Mouse (Mus musculus) heart, postnatal 0 days (tissue): ENCODE results near the gene Rab11fip3. TPM values are rescaled to one million over a fixed set of nuclear protein-coding genes. Genes with fewer than 3 reads are reported as not detected.

Experiments used
- ATAC-seq: fragments of 200-750 bp; cut with Nextera tagmentation; 2 replicates; pipeline ENCODE4 v1.8.0; 2017; ENCODE audit warnings: low read depth, moderate number of reproducible peaks, moderate library complexity; ENCODE audit not compliant: insufficient read depth
- DNase-seq: peaks from one replicate; pipeline ENCODE4 v3.0.0-alpha.2; 2016; ENCODE audit warnings: low spot score
- H3K27ac ChIP-seq: fragments of 300-500 bp; sonication (generic); 2 replicates; pipeline ENCODE4 v1.5.1; 2014; ENCODE audit warnings: low read depth, mild to moderate bottlenecking
- H3K27me3 ChIP-seq: fragments of 300-500 bp; sonication (generic); 2 replicates; pipeline ENCODE4 v1.6.1; 2014; ENCODE audit warnings: low read length, mixed read lengths; ENCODE audit not compliant: control insufficient read depth, insufficient read depth
- H3K36me3 ChIP-seq: fragments of 300-500 bp; sonication (generic); replicated peaks from 2 replicates; pipeline ENCODE4 v1.6.1; 2014; ENCODE audit warnings: low read length, mixed read lengths; ENCODE audit not compliant: control insufficient read depth, insufficient read depth
- H3K4me1 ChIP-seq: fragments of 300-500 bp; sonication (generic); 2 replicates; pipeline ENCODE4 v1.6.1; 2014; ENCODE audit warnings: antibody characterized with exemption; ENCODE audit not compliant: control insufficient read depth, insufficient read depth
- H3K4me2 ChIP-seq: fragments of 300-500 bp; sonication (generic); 2 replicates; pipeline ENCODE4 v1.6.1; 2014; ENCODE audit warnings: low read depth, mild to moderate bottlenecking, low read length, moderate library complexity
- H3K4me3 ChIP-seq: fragments of 300-500 bp; sonication (generic); 2 replicates; pipeline ENCODE4 v1.5.1; 2014; ENCODE audit warnings: low read depth, low read length
- H3K9ac ChIP-seq: fragments of 300-500 bp; sonication (generic); replicated peaks from 2 replicates; pipeline ENCODE4 v1.6.1; 2014; ENCODE audit warnings: low read depth, low read length, mixed read lengths
- H3K9me3 ChIP-seq: fragments of 300-500 bp; sonication (generic); replicated peaks from 2 replicates; pipeline ENCODE4 v1.6.1; 2016; ENCODE audit warnings: low read length; ENCODE audit not compliant: control insufficient read depth
- CTCF ChIP-seq: IDR thresholded peaks from 2 replicates; pipeline ENCODE4 v1.5.1; 2016; ENCODE audit warnings: antibody characterized with exemption, control low read depth, low read depth
- EP300 ChIP-seq: IDR thresholded peaks from 2 replicates; pipeline ENCODE4 v1.6.1; 2016; ENCODE audit warnings: antibody characterized with exemption, low read depth
- WGBS: fragments of 180-500 bp; shearing (Covaris S2); extraction: QIAGEN DNeasy Blood & Tissue Kit; methylation state at CpG from one replicate; pipeline ENCODE4 v1.1.7; 2014; 5-methylcytosine and 5-hydroxymethylcytosine counted together
- polyA plus RNA-seq: library from polyadenylated mRNA; unstranded; fragments of >200 nt; fragmentation: Nextera tagmentation; extraction: Ambion mirVana; gene quantifications from 2 replicates; pipeline ENCODE4 v1.2.1, GENCODE M21; 2015
- total RNA-seq: library from RNA; depleted of rRNA; stranded (reverse); fragments of >200 nt; gene quantifications from 2 replicates; pipeline ENCODE4 v1.2.3, GENCODE M21; 2014; ENCODE audit warnings: low replicate concordance

Rab11fip3 gene
- total and polyA plus RNA-seq, 2 experiments from 2014 or later, result 7.9 to 8.7 TPM

DNA sequence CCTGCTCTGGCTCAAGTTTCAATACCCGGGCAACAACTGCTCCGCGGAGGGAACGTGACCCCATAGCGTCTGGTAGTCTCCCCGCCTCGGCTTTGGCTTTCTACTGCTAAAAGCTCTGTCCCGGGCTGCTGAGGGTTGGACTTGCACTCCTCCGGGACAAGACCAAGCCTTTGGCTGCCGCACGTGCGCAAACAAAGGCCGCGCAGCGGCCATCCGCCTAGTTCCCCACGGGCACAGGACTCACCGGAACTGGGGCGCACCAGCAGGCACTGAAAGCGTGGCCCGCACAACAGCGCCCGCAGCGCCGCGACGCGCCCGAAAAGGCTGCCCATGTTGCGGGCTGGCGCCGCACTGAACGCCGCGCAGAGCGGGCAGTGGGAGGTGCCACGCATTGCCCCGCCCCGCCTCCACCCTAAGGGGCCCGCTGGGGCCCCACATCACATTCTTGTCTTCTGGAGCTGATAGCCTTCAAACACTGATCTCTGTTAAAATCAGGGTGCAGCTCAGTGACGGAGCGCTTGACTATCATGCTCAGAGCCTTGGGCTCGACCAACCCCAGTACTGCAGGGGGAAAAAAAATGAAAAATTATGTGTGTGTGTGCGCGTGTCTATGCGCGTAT, 25.9 kb upstream of the Rab11fip3 start, which contains the start of gene Nme4:
TSS of gene Nme4 (minus strand) at position 482 of the 620 bp plus-strand sequence.
- WGBS, result 2% methylated on average over 47 of the region's 47 CpGs
- Histone ChIP-seq H3K27me3 (no peaks in the 10 kb centered on the region), H3K36me3 (no peaks in the 10 kb centered on the region), H3K9me3 (no peaks in the 10 kb centered on the region), H3K9ac (peak within 1 kb of the TSS; percentile 62), H3K4me3 (peak within 1 kb of the TSS; percentile 58), H3K27ac (0 out of 2 replicates have a peak within 1 kb of the TSS, but pooled peaks have one; percentile 31), H3K4me1 (no peaks in the 10 kb centered on the region), H3K4me2 (peak within 1 kb of the TSS; percentile 88)
- ATAC-seq (peak; percentile 60), DNase-seq (peak; percentile 9)
- TF ChIP-seq CTCF (no peak), EP300 (no peak)

GRCm38 (mm10) chr17:26094531-26095110, 25.3 kb upstream of the Rab11fip3 start:
- TF ChIP-seq CTCF (no peak), EP300 (no peak)
- H3K9ac ChIP-seq, result peak overlapping the region; percentile 62; the same call in 1 of the 2 replicates
- DNase-seq, result no peak
- H3K27ac ChIP-seq, result no peak overlapping the region
- no peak for ATAC-seq
- no peaks in the 10 kb centered on the region for H3K27me3 ChIP-seq
- peak overlapping the region; percentile 88 for H3K4me2 ChIP-seq
- H3K4me1 ChIP-seq, result peaks cover 2% of the 10 kb centered on the region; the same call in 1 of the 2 replicates
- no peaks in the 10 kb centered on the region for H3K36me3 ChIP-seq
- H3K4me3 ChIP-seq, result peak overlapping the region; percentile 58
- 49% methylated on average over 9 of the region's 9 CpGs for WGBS
- H3K9me3 ChIP-seq, result no peaks in the 10 kb centered on the region

- DNase-seq, result peak; percentile 90
- peak within 1 kb of the TSS; percentile 54 for H3K27ac ChIP-seq
- peak within 1 kb of the TSS; percentile 65 for H3K9ac ChIP-seq
- no peaks in the 10 kb centered on the region for H3K9me3 ChIP-seq
- peak within 1 kb of the TSS; percentile 85 for H3K4me2 ChIP-seq
- peaks cover 3% of the 10 kb centered on the region; the same call in 1 of the 2 replicates for H3K4me1 ChIP-seq
- peak within 1 kb of the TSS; percentile 59 for H3K4me3 ChIP-seq
- under 1% methylated on average over 30 of the region's 32 CpGs for WGBS
- no peaks in the 10 kb centered on the region for H3K36me3 ChIP-seq
- no peak for TF ChIP-seq EP300
- TF ChIP-seq CTCF, result peak; percentile 87
- no peaks in the 10 kb centered on the region for H3K27me3 ChIP-seq
- peak; percentile 85 for ATAC-seq
Measured at GRCm38 (mm10) chr17:26089905-26090632, 20.7 kb upstream of the Rab11fip3 start, which contains the start of gene Decr2. Gene Decr2 (minus strand): TSS chr17:26090337.

- H3K9me3 ChIP-seq, result no peaks in the 10 kb centered on the region
- no peak overlapping the region for H3K9ac ChIP-seq
- H3K4me3 ChIP-seq, result no peak overlapping the region
- ATAC-seq, result no peak
- no peak for DNase-seq
- TF ChIP-seq EP300 (no peak), CTCF (no peak)
- no peak overlapping the region for H3K4me2 ChIP-seq
- peaks cover 3% of the 10 kb centered on the region; the same call in 1 of the 2 replicates for H3K4me1 ChIP-seq
- H3K36me3 ChIP-seq, result 0 out of 2 replicates have a peak, but pooled peaks cover 6% of the 10 kb centered on the region
- no peak overlapping the region for H3K27ac ChIP-seq
- 83% methylated on average over 9 of the region's 9 CpGs for WGBS
- no peaks in the 10 kb centered on the region for H3K27me3 ChIP-seq
Measured at GRCm38 (mm10) chr17:26087059-26087564, 17.8 kb upstream of the Rab11fip3 start.

GRCm38 (mm10) chr17:26080867-26081266, 11.5 kb upstream of the Rab11fip3 start:
- H3K4me1 ChIP-seq, result no peaks in the 10 kb centered on the region
- no peak overlapping the region for H3K27ac ChIP-seq
- H3K36me3 ChIP-seq, result 0 out of 2 replicates have a peak, but pooled peaks cover 6% of the 10 kb centered on the region
- H3K9ac ChIP-seq, result no peak overlapping the region
- 25% methylated on average over 2 of the region's 2 CpGs for WGBS
- no peak overlapping the region for H3K4me3 ChIP-seq
- H3K9me3 ChIP-seq, result no peaks in the 10 kb centered on the region
- TF ChIP-seq EP300, result no peak
- no peak overlapping the region for H3K4me2 ChIP-seq
- no peak for ATAC-seq
- no peaks in the 10 kb centered on the region for H3K27me3 ChIP-seq
- DNase-seq, result no peak
